Mouse (Mus musculus) heart, embryonic 13.5 days (tissue): ENCODE data around the gene Fzd2. TPM values are rescaled to one million over a fixed set of nuclear protein-coding genes. Genes with fewer than 3 reads are reported as not detected.

Experiments used
- ATAC-seq: fragments of 200-750 bp; cut with Nextera tagmentation; 2 replicates; pipeline ENCODE4 v1.8.0; 2017; ENCODE audit warnings: moderate TSS enrichment; ENCODE audit not compliant: insufficient number of reproducible peaks, low FRiP score, low TSS enrichment; ENCODE audit errors: extremely low read depth
- H3K27ac ChIP-seq: fragments of 300-500 bp; sonication (generic); replicated peaks from 2 replicates; pipeline ENCODE4 v1.5.1; 2015; ENCODE audit warnings: moderate library complexity, mild to moderate bottlenecking, inconsistent platforms
- H3K27me3 ChIP-seq: fragments of 300-500 bp; sonication (generic); replicated peaks from 2 replicates; pipeline ENCODE4 v1.6.1; 2015; ENCODE audit warnings: mild to moderate bottlenecking, inconsistent platforms
- H3K36me3 ChIP-seq: fragments of 300-500 bp; sonication (generic); 2 replicates; pipeline ENCODE4 v1.6.1; 2015; ENCODE audit warnings: mild to moderate bottlenecking, inconsistent platforms
- H3K4me1 ChIP-seq: fragments of 300-500 bp; sonication (generic); 2 replicates; pipeline ENCODE4 v1.6.1; 2015; ENCODE audit warnings: inconsistent platforms
- H3K4me2 ChIP-seq: fragments of 300-500 bp; sonication (generic); 2 replicates; pipeline ENCODE4 v1.6.1; 2015; ENCODE audit warnings: inconsistent platforms, mild to moderate bottlenecking, moderate library complexity
- H3K4me3 ChIP-seq: fragments of 300-500 bp; sonication (generic); 2 replicates; pipeline ENCODE4 v1.5.1; 2015; ENCODE audit warnings: moderate library complexity, mild to moderate bottlenecking, inconsistent platforms
- H3K9ac ChIP-seq: fragments of 300-500 bp; sonication (generic); 2 replicates; pipeline ENCODE4 v1.6.1; 2015; ENCODE audit warnings: inconsistent platforms, mild to moderate bottlenecking, moderate library complexity
- H3K9me3 ChIP-seq: fragments of 300-500 bp; sonication (generic); 2 replicates; pipeline ENCODE4 v1.6.1; 2016; ENCODE audit warnings: inconsistent platforms
- WGBS: fragments of 180-500 bp; shearing (Covaris S2); methylation state at CpG from one replicate; pipeline ENCODE4 v1.1.7; 2015; ENCODE audit warnings: mixed read lengths; 5-methylcytosine and 5-hydroxymethylcytosine counted together
- polyA plus RNA-seq: library from polyadenylated mRNA; unstranded; fragments of >200 nt; fragmentation: Nextera tagmentation; extraction: Ambion mirVana; gene quantifications from 2 replicates; pipeline ENCODE4 v1.2.1, GENCODE M21; 2015

The Fzd2 gene
- polyA plus RNA-seq, 1 experiment from 2014 or later: 19.1 TPM

GRCm38 (mm10) chr11:102647885-102648284 is 43.7 kb downstream of the Fzd2 start:
- Histone ChIP-seq H3K9ac (0 out of 2 replicates have a peak overlapping the region, but pooled peaks have one; percentile 28), H3K4me1 (peaks cover 48% of the 10 kb centered on the region), H3K27me3 (no peaks in the 10 kb centered on the region), H3K27ac (peak overlapping the region; percentile 20; the same call in 1 of the 2 replicates), H3K9me3 (no peaks in the 10 kb centered on the region), H3K4me3 (no peak overlapping the region), H3K4me2 (no peak overlapping the region), H3K36me3 (no peaks in the 10 kb centered on the region)
- no peak for ATAC-seq
- 54% methylated on average over 12 of the region's 12 CpGs for WGBS

- Histone ChIP-seq H3K4me3 (no peak overlapping the region), H3K9ac (no peak overlapping the region), H3K27ac (no peak overlapping the region), H3K4me2 (0 out of 2 replicates have a peak overlapping the region, but pooled peaks have one; percentile 19), H3K9me3 (no peaks in the 10 kb centered on the region), H3K4me1 (peaks cover 13% of the 10 kb centered on the region), H3K27me3 (no peaks in the 10 kb centered on the region), H3K36me3 (no peaks in the 10 kb centered on the region)
- no peak for ATAC-seq
- 2% methylated on average over 9 of the region's 9 CpGs for WGBS
These were observed 47.2 kb downstream of the Fzd2 start for GRCm38 (mm10) chr11:102651381-102651780.

GRCm38 (mm10) chr11:102652844-102653243 is 48.6 kb downstream of the Fzd2 start:
- ATAC-seq: no peak
- H3K4me1 ChIP-seq: peaks cover 3% of the 10 kb centered on the region; the same call in 1 of the 2 replicates
- no peaks in the 10 kb centered on the region for H3K27me3 ChIP-seq
- H3K27ac ChIP-seq: no peak overlapping the region
- H3K9me3 ChIP-seq: no peaks in the 10 kb centered on the region
- H3K4me3 ChIP-seq: no peak overlapping the region
- H3K4me2 ChIP-seq: no peak overlapping the region
- H3K9ac ChIP-seq: no peak overlapping the region
- WGBS: 55% methylated on average over 3 of the region's 3 CpGs
- no peaks in the 10 kb centered on the region for H3K36me3 ChIP-seq

- Histone ChIP-seq H3K4me1 (no peaks in the 10 kb centered on the region), H3K36me3 (no peaks in the 10 kb centered on the region), H3K9ac (no peak overlapping the region), H3K9me3 (no peaks in the 10 kb centered on the region), H3K27ac (no peak overlapping the region), H3K4me2 (no peak overlapping the region), H3K27me3 (no peaks in the 10 kb centered on the region), H3K4me3 (no peak overlapping the region)
- no peak for ATAC-seq
- 52% methylated on average over 8 of the region's 8 CpGs for WGBS
These were observed 51.7 kb downstream of the Fzd2 start for GRCm38 (mm10) chr11:102655888-102656287.

GRCm38 (mm10) chr11:102656326-102656926 is 52.2 kb downstream of the Fzd2 start:
- Histone ChIP-seq H3K9ac (no peak overlapping the region), H3K4me3 (no peak overlapping the region), H3K36me3 (no peaks in the 10 kb centered on the region), H3K4me2 (no peak overlapping the region), H3K27me3 (no peaks in the 10 kb centered on the region), H3K9me3 (no peaks in the 10 kb centered on the region), H3K27ac (no peak overlapping the region), H3K4me1 (no peaks in the 10 kb centered on the region)
- ATAC-seq: no peak
- WGBS: 25% methylated on average over 4 of the region's 4 CpGs

GRCm38 (mm10) chr11:102656931-102657330 is 52.7 kb downstream of the Fzd2 start:
- H3K9me3 ChIP-seq: no peaks in the 10 kb centered on the region
- H3K27me3 ChIP-seq: no peaks in the 10 kb centered on the region
- no peaks in the 10 kb centered on the region for H3K36me3 ChIP-seq
- no peak for ATAC-seq
- no peak overlapping the region for H3K9ac ChIP-seq
- 64% methylated on average over 6 of the region's 6 CpGs for WGBS
- no peak overlapping the region for H3K27ac ChIP-seq
- no peaks in the 10 kb centered on the region for H3K4me1 ChIP-seq
- no peak overlapping the region for H3K4me2 ChIP-seq
- no peak overlapping the region for H3K4me3 ChIP-seq

Other genes starting within 250 kb of the Fzd2 start
- 47.2 and 59.5 TPM in 2 replicates for gene Slc4a1, start 238.2 kb upstream of the Fzd2 start, polyA plus RNA-seq
- gene Rundc3a, start 211.0 kb upstream of the Fzd2 start, polyA plus RNA-seq: 1.1 and 1.7 TPM in 2 replicates
- gene Slc25a39, start 196.4 kb upstream of the Fzd2 start, polyA plus RNA-seq: 287 and 294 TPM in 2 replicates
- 220 and 224 TPM in 2 replicates for gene Grn, start 174.1 kb upstream of the Fzd2 start, polyA plus RNA-seq
- 2.8 and 2.9 TPM in 2 replicates for gene Fam171a2, start 156.7 kb upstream of the Fzd2 start, polyA plus RNA-seq
- gene Itga2b, start 134.3 kb upstream of the Fzd2 start, polyA plus RNA-seq: 10.5 and 11.3 TPM in 2 replicates
- 36.1 and 39.0 TPM in 2 replicates for gene Gpatch8, start 48.0 kb upstream of the Fzd2 start, polyA plus RNA-seq
- gene Gm11627, start 24.9 kb upstream of the Fzd2 start, polyA plus RNA-seq: 10.5 and 13.8 TPM in 2 replicates
- 1.2 and 1.5 TPM in 2 replicates for gene Meioc, start 59.3 kb downstream of the Fzd2 start, polyA plus RNA-seq
- 31.9 and 36.1 TPM in 2 replicates for gene Ccdc43, start 93.4 kb downstream of the Fzd2 start, polyA plus RNA-seq
- 6.7 and 7.3 TPM in 2 replicates for gene Adam11, start 157.0 kb downstream of the Fzd2 start, polyA plus RNA-seq
- 46.5 and 50.3 TPM in 2 replicates for gene Gjc1, start 215.3 kb downstream of the Fzd2 start, polyA plus RNA-seq
- not detected in 2 replicates for gene Higd1b, start 231.5 kb downstream of the Fzd2 start, polyA plus RNA-seq